Mouse (Mus musculus) stomach, postnatal 0 days (tissue): Measurements from ENCODE around the gene Hmgxb4. TPM values are rescaled to one million over a fixed set of nuclear protein-coding genes. Genes with fewer than 3 reads are reported as not detected.
A peak's percentile ranks its signal among the peaks of the same experiment; 100 is the strongest.

Source experiments
- ATAC-seq: fragments of 200-750 bp; cut with Nextera tagmentation; 2 replicates; pipeline ENCODE4 v1.8.0; 2017; ENCODE audit not compliant: low FRiP score, low TSS enrichment
- DNase-seq: peaks from one replicate; pipeline ENCODE4 v3.0.0-alpha.2; 2016; ENCODE audit warnings: low spot score
- H3K27ac ChIP-seq: fragments of 300-500 bp; sonication (generic); replicated peaks from 2 replicates; pipeline ENCODE4 v1.5.1; 2014; ENCODE audit warnings: mild to moderate bottlenecking, control low read depth
- H3K27me3 ChIP-seq: fragments of 300-500 bp; sonication (generic); 2 replicates; pipeline ENCODE4 v1.6.1; 2014; ENCODE audit warnings: low read length; ENCODE audit not compliant: control insufficient read depth, insufficient read depth
- H3K36me3 ChIP-seq: fragments of 300-500 bp; sonication (generic); 2 replicates; pipeline ENCODE4 v1.6.1; 2014; ENCODE audit warnings: low read length, mixed read lengths; ENCODE audit not compliant: control insufficient read depth, insufficient read depth
- H3K4me1 ChIP-seq: fragments of 300-500 bp; sonication (generic); replicated peaks from 2 replicates; pipeline ENCODE4 v1.6.1; 2014; ENCODE audit warnings: antibody characterized with exemption; ENCODE audit not compliant: control insufficient read depth, insufficient read depth
- H3K4me2 ChIP-seq: fragments of 300-500 bp; sonication (generic); replicated peaks from 2 replicates; pipeline ENCODE4 v1.6.1; 2014; ENCODE audit warnings: low read depth, mild to moderate bottlenecking, control low read depth, moderate library complexity
- H3K4me3 ChIP-seq: fragments of 300-500 bp; sonication (generic); 2 replicates; pipeline ENCODE4 v1.5.1; 2014; ENCODE audit warnings: low read depth, low read length, control low read depth
- H3K9ac ChIP-seq: fragments of 300-500 bp; sonication (generic); 2 replicates; pipeline ENCODE4 v1.6.1; 2014; ENCODE audit warnings: mild to moderate bottlenecking, low read length, control low read depth, mixed read lengths
- H3K9me3 ChIP-seq: fragments of 300-500 bp; sonication (generic); 2 replicates; pipeline ENCODE4 v1.6.1; 2016; ENCODE audit warnings: low read length; ENCODE audit not compliant: control insufficient read depth
- CTCF ChIP-seq: IDR thresholded peaks from 2 replicates; pipeline ENCODE4 v1.5.1; 2016; ENCODE audit warnings: antibody characterized with exemption, low read depth, mild to moderate bottlenecking, moderate library complexity
- EP300 ChIP-seq: optimal IDR thresholded peaks from 2 replicates; pipeline ENCODE3; 2016; ENCODE audit warnings: antibody characterized with exemption
- WGBS: fragments of 180-500 bp; shearing (Covaris S2); extraction: QIAGEN DNeasy Blood & Tissue Kit; methylation state at CpG from one replicate; pipeline ENCODE4 v1.1.7; 2014; 5-methylcytosine and 5-hydroxymethylcytosine counted together
- polyA plus RNA-seq: library from polyadenylated mRNA; unstranded; fragments of >200 nt; fragmentation: Nextera tagmentation; extraction: Ambion mirVana; gene quantifications from 2 replicates; pipeline ENCODE4 v1.2.1, GENCODE M21; 2015

Hmgxb4 gene
- polyA plus RNA-seq, 1 experiment from 2014 or later, result 9.9 TPM

- Histone ChIP-seq H3K27me3 (no peaks in the 10 kb centered on the region), H3K4me2 (no peak overlapping the region), H3K4me1 (no peaks in the 10 kb centered on the region), H3K36me3 (peaks cover 12% of the 10 kb centered on the region; the same call in 1 of the 2 replicates), H3K9ac (no peak overlapping the region), H3K9me3 (no peaks in the 10 kb centered on the region), H3K27ac (no peak overlapping the region), H3K4me3 (no peak overlapping the region)
- WGBS, result 89% methylated on average over 4 of the region's 4 CpGs
- TF ChIP-seq EP300 (no peak), CTCF (no peak)
- no peak for ATAC-seq
- no peak for DNase-seq
Observed at GRCm38 (mm10) chr8:75025809-75026208, 32.7 kb downstream of the Hmgxb4 start.

- Histone ChIP-seq H3K9ac (no peak overlapping the region), H3K36me3 (peaks cover 6% of the 10 kb centered on the region; the same call in 1 of the 2 replicates), H3K27ac (no peak overlapping the region), H3K4me3 (no peak overlapping the region), H3K9me3 (no peaks in the 10 kb centered on the region), H3K4me2 (no peak overlapping the region), H3K27me3 (no peaks in the 10 kb centered on the region), H3K4me1 (no peaks in the 10 kb centered on the region)
- TF ChIP-seq CTCF (peak; percentile 37), EP300 (no peak)
- WGBS, result 87% methylated on average over 3 of the region's 3 CpGs
- DNase-seq (no peak), ATAC-seq (no peak)
Observed at GRCm38 (mm10) chr8:75030453-75031024, 37.4 kb downstream of the Hmgxb4 start.

DNA sequence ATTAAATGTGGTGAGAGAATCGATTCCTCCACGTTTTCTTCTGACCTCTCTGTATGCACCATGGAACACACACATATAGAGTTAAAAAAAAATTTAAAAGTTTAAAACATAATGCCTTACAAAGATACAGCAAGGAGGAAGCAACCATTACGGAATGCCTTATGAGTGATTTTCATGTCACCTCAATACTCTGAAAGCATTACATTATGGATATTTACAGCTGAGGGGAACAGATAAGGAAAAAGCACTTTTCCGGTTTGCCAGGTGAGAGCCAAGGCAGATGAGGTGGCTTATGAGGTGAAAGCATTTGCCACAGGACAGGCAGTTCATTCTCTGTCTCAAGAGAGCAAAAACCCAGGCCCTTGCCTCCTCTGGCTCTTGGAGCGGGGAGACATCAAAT lies 39.8 kb downstream of the Hmgxb4 start:
- TF ChIP-seq EP300, result no peak
- TF ChIP-seq CTCF, result no peak

DNA sequence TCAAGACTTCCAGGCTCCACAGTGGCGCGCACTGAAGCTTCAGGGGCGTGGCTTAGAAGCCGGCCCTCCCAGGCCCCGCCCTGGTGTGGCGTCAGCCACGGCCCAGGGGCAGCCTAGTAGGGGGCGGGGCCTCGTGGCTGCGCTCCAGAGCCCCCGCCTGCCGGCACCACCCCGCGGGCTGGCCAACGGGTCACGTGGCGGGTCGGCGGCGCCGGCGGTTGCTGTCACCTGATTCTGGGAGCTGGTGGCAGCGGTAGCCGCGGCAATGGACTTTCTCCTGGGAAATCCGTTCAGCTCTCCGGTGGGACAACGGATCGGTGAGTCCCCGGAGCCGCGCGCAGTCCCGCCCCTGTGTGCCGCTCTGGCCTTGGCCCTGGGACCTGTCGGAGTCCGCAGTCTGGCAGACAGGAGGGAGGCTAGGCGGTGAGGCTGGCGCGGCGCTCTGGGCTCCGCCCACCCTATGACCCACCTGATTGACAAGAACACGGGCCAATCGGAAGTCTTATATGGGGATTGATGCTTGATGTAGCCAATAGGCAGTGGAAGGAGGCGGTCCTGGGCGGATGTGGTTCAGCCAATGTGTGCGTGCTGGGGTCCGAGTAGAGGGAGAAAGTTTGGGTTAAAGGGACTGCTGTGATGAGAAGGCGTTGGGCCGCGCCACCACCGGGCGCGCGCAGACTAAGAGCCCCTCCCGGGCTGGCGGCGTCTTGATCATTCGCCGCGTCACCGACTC lies 40.5 kb downstream of the Hmgxb4 start, which contains the start of gene Tom1:
Tom1 (plus strand) TSS at position 195 of the 733 bp plus-strand sequence.
- H3K9ac ChIP-seq, result peak within 1 kb of the TSS; percentile 73
- DNase-seq (peak; percentile 95), ATAC-seq (peak; percentile 98)
- no peak for TF ChIP-seq CTCF
- TF ChIP-seq EP300, result peak; percentile 93
- peak within 1 kb of the TSS; percentile 86 for H3K4me2 ChIP-seq
- peak within 1 kb of the TSS; percentile 77 for H3K27ac ChIP-seq
- peak within 1 kb of the TSS; percentile 68 for H3K4me3 ChIP-seq
- WGBS, result under 1% methylated on average over 61 of the region's 62 CpGs
- no peaks in the 10 kb centered on the region for H3K27me3 ChIP-seq
- H3K4me1 ChIP-seq, result no peaks in the 10 kb centered on the region
- peaks cover 6% of the 10 kb centered on the region; the same call in 1 of the 2 replicates for H3K36me3 ChIP-seq
- H3K9me3 ChIP-seq, result no peaks in the 10 kb centered on the region

More for the DNA sequence above, 39.8 kb downstream of the Hmgxb4 start:
- H3K4me1 ChIP-seq, result no peaks in the 10 kb centered on the region
- peak overlapping the region; percentile 35; the same call in 1 of the 2 replicates for H3K9ac ChIP-seq
- peak overlapping the region; percentile 86 for H3K4me2 ChIP-seq
- peak overlapping the region; percentile 68 for H3K4me3 ChIP-seq
- WGBS, result 55% methylated on average over 5 of the region's 5 CpGs
- no peak for DNase-seq
- peaks cover 6% of the 10 kb centered on the region; the same call in 1 of the 2 replicates for H3K36me3 ChIP-seq
- no peaks in the 10 kb centered on the region for H3K9me3 ChIP-seq
- ATAC-seq, result no peak
- no peaks in the 10 kb centered on the region for H3K27me3 ChIP-seq
- H3K27ac ChIP-seq, result peak overlapping the region; percentile 56

DNA sequence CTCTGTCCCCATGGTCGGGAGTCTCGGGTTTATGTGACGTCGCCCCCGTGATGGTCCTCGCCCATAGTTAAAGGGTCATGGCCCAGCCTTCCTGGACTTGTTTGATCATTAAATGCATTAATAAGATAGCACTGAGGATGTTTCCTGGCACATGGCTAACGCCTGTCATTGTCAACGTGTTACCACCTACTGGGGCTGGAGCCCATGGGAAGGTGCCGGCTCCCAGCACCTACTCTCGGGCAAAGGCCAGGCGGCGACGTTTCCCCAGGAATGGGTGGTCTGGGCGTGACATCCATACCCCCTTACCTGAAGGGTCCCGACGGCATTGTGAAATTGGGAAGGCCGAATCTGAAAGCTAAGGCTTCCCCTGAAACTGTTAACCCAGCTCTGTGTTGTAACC lies 41.1 kb downstream of the Hmgxb4 start:
- H3K27ac ChIP-seq, result peak overlapping the region; percentile 77
- peak overlapping the region; percentile 68 for H3K4me3 ChIP-seq
- peaks cover 3% of the 10 kb centered on the region; the same call in 1 of the 2 replicates for H3K36me3 ChIP-seq
- no peaks in the 10 kb centered on the region for H3K4me1 ChIP-seq
- TF ChIP-seq EP300 (no peak), CTCF (no peak)
- H3K27me3 ChIP-seq, result no peaks in the 10 kb centered on the region
- no peak for DNase-seq
- H3K9me3 ChIP-seq, result no peaks in the 10 kb centered on the region
- H3K9ac ChIP-seq, result peak overlapping the region; percentile 73
- H3K4me2 ChIP-seq, result peak overlapping the region; percentile 86
- ATAC-seq, result no peak; the same call in 1 of the 2 replicates
- under 1% methylated on average over 17 of the region's 17 CpGs for WGBS

DNA sequence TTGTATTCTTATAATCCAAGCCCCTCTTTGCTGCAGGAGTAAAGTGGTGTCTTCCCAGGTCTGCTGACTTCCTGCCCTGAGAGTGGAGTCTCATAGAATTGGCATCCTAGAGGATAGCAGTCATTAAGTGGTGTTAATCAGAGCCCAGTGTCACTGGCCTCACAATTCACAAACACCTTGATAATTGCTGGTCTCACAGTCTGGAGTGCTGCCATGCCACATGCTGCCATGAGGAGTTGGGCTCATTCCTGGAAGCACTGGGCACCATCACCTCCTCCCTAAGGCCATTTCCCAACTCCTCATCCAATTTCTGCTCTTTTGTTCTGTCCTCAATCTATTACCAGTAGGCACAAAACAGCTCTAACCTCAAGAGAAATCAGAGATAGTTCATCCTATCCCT lies 42.5 kb downstream of the Hmgxb4 start:
- Histone ChIP-seq H3K4me2 (no peak overlapping the region), H3K4me3 (no peak overlapping the region), H3K27ac (no peak overlapping the region), H3K9ac (no peak overlapping the region), H3K27me3 (no peaks in the 10 kb centered on the region), H3K9me3 (no peaks in the 10 kb centered on the region), H3K4me1 (no peaks in the 10 kb centered on the region), H3K36me3 (no peaks in the 10 kb centered on the region)
- DNase-seq (no peak), ATAC-seq (no peak)
- TF ChIP-seq CTCF, result no peak
